Mouse (Mus musculus): ENCODE measurements at regions not wholly inside any gene's neighbourhood (a gene's known extent, or its start where the extent isn't known, plus 50 kb on each side); places are given as distances from the start of the nearest gene placed in this dataset.

DNA sequence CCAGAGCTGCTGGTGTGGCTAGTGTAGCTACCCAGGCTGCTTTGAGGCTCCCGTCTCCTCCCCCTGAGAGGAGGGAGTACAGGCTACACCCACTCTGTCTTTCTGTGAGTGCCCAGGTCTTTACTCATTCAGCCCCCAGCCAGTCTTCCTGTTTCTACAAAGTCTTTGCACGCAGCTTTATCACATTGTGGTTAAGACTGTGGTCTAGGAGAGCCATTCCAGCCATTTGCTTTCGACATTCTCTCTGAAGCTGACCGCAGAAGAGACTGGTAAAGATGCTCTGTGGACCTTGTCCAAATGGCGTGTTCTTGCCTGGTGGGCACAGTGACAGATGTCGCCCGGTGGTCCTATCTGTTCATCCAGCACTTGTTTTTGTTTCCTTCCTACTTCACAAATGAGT is 62.0 kb downstream of the Tpra1 start:
- Histone ChIP-seq H3K36me3 (no peaks in the 10 kb centered on the region), H3K4me2 (no peak overlapping the region), H3K4me1 (peaks cover 5% of the 10 kb centered on the region; the same call in 1 of the 2 replicates), H3K9me3 (replicated peaks) (no peaks in the 10 kb centered on the region), H3K4me3 (replicated peaks) (no peak overlapping the region), H3K9ac (no peak overlapping the region), H3K27ac (no peak overlapping the region), H3K27me3 (no peaks in the 10 kb centered on the region)
- no peak for ATAC-seq (replicated peaks; ENCODE audit: low FRiP score)
- WGBS: 69% methylated on average over 7 of the region's 7 CpGs

DNA sequence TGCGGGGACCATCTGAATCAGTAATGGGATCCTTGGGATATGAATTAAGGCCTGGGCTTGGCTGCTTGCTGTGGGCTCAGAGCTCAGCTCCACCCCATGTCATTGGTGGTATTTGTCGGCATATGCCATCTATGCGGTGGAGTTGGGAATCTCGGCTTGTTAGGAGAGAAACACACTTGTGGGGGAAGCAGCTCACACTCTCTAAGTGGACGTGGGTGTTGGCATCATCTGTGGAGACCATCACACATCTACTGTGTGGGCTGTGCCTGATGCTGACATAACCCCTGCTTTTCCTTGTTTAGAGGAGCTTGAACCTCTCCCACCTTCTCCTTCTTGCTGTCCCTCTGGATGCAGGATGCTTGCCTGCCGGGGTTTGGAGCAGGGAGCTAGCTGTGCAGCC is 62.9 kb downstream of the Tpra1 start:
- no peak overlapping the region for H3K9ac ChIP-seq
- peaks cover 5% of the 10 kb centered on the region; the same call in 1 of the 2 replicates for H3K4me1 ChIP-seq
- H3K9me3 ChIP-seq (replicated peaks): no peaks in the 10 kb centered on the region
- ATAC-seq (replicated peaks; ENCODE audit: low FRiP score): no peak
- 73% methylated on average over 6 of the region's 6 CpGs for whole genome bisulfite sequencing
- H3K27me3 ChIP-seq: no peaks in the 10 kb centered on the region
- H3K4me2 ChIP-seq: no peak overlapping the region
- H3K4me3 ChIP-seq (replicated peaks): no peak overlapping the region
- no peak overlapping the region for H3K27ac ChIP-seq
- H3K36me3 ChIP-seq: no peaks in the 10 kb centered on the region

DNA sequence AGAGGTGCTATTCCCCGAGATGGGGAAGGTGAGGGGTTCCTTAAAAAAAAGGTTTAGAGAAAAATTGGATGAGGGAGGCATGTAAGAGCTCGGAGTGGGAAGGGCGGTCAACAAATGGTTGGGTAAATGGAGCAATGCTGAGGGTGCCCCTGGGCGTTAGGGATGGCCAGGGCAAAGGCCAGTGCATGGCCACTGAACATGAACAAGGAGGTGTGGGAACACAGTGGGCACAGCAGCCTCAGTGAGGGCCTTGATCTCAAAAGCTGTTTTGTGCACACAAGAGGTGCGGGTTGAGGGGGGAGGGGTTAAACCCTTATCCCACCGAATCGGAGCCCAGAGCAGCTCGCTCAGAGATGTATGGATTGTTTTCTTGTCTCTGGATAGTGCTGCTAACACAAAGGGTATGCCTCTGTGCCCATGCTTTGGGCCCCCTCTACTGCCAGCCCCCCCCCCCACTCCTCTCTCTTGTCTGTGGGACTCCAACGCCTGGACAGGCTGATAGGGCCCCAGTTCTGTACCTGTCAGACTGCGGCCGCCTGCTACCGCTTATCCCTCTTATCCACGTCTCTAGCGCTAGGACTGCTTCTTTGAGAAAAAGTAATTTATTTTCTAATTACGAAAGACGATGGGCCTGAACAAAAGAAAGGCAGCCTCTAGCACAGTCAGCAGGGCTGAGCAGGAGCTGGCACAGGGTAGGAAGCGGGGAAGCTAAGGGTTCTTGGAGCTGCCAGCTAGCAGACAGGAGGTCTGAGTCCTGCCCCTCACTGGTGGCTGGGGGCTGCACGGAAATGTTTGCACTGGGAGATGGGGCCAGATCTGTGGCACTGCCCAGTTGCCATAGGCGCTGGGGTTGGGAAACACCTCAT is 63.5 kb downstream of the Tpra1 start:
- Histone ChIP-seq H3K4me2 (no peak overlapping the region), H3K4me3 (replicated peaks) (no peak overlapping the region), H3K9me3 (replicated peaks) (no peaks in the 10 kb centered on the region), H3K27ac (no peak overlapping the region), H3K27me3 (no peaks in the 10 kb centered on the region), H3K4me1 (peaks cover 5% of the 10 kb centered on the region; the same call in 1 of the 2 replicates), H3K36me3 (no peaks in the 10 kb centered on the region), H3K9ac (no peak overlapping the region)
- WGBS: 64% methylated on average over 19 of the region's 19 CpGs
- no peak for ATAC-seq (replicated peaks; ENCODE audit: low FRiP score)

DNA sequence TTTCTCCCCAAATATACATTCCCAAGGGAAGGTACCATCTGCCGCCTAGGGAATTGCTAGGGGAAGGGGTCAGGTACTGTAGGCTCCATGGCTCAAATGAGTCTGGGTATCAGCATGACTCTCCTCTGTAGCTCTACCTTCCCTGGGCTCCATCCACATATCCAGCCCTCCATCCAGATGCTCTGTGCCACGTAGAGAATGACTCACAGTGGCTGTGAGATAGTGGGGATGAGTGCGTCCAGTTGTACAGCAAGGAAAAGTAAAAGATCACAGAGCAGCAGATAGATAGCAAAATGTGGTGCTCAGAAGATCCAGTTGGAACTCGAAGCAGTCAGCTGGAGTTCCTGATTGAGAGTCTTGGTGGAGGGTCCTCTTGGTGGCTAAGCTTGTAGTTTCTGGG is 64.5 kb downstream of the Tpra1 start:
- H3K27me3 ChIP-seq: no peaks in the 10 kb centered on the region
- no peak overlapping the region for H3K4me3 ChIP-seq (replicated peaks)
- no peak overlapping the region for H3K4me2 ChIP-seq
- no peaks in the 10 kb centered on the region for H3K9me3 ChIP-seq (replicated peaks)
- H3K4me1 ChIP-seq: peaks cover 10% of the 10 kb centered on the region
- WGBS: 78% methylated on average over 4 of the region's 4 CpGs
- no peak for ATAC-seq (replicated peaks; ENCODE audit: low FRiP score)
- no peak overlapping the region for H3K9ac ChIP-seq
- H3K36me3 ChIP-seq: no peaks in the 10 kb centered on the region
- H3K27ac ChIP-seq: no peak overlapping the region

DNA sequence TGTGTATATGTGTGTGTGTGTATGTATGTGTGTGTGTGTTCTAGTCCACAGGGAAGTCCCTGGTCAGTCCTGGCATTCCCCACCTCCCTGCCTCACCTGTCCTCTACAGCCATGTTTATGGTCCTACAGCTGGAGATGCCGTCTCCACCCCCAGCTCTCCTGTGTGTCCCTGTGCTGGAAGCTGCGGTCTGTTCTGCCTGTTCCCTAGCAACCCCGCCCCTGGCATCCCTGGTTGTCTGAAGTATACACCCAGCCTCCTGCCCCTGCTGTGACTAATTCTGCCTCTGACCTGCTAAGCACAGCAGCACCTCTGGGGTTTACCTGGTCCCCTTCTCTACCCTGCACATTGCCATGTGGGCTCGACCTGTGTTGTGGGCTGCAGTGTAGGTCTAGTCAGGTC is 66.8 kb downstream of the Tpra1 start:
- no peak for ATAC-seq (replicated peaks; ENCODE audit: low FRiP score)
- Histone ChIP-seq H3K27ac (no peak overlapping the region), H3K4me1 (peaks cover 20% of the 10 kb centered on the region), H3K9ac (no peak overlapping the region), H3K27me3 (0 out of 2 replicates have a peak, but pooled peaks cover 4% of the 10 kb centered on the region), H3K4me3 (replicated peaks) (no peak overlapping the region), H3K36me3 (no peaks in the 10 kb centered on the region), H3K9me3 (replicated peaks) (no peaks in the 10 kb centered on the region), H3K4me2 (no peak overlapping the region)
- 72% methylated on average over 4 of the region's 4 CpGs for WGBS

DNA sequence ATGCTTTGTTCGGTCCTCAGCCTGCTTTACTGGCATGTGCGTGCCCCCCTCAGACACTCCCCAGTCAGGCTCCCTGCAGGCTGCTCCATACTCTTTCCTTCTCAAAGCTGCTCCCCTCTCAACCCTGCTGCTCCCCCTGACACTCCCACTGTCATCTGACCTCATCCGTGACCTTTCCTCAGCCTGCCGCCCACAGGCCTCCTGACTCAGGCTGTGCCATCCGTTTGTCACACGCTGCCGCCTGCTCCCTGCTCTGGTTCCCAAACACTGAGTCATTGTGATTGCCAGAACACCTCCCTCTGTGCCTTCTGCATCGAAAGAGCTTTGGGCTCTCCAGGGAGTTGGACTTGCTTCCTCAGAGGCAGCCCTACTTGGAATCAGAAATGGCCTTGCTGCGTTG is 69.7 kb downstream of the Tpra1 start:
- Histone ChIP-seq H3K27ac (no peak overlapping the region), H3K4me2 (no peak overlapping the region), H3K4me1 (peaks cover 23% of the 10 kb centered on the region), H3K9ac (no peak overlapping the region), H3K9me3 (replicated peaks) (no peaks in the 10 kb centered on the region), H3K36me3 (no peaks in the 10 kb centered on the region), H3K4me3 (replicated peaks) (no peak overlapping the region), H3K27me3 (peaks cover 20% of the 10 kb centered on the region)
- 19% methylated on average over 9 of the region's 9 CpGs for whole genome bisulfite sequencing
- peak; percentile 31; the same call in 1 of the 2 replicates for ATAC-seq (replicated peaks; ENCODE audit: low FRiP score)

DNA sequence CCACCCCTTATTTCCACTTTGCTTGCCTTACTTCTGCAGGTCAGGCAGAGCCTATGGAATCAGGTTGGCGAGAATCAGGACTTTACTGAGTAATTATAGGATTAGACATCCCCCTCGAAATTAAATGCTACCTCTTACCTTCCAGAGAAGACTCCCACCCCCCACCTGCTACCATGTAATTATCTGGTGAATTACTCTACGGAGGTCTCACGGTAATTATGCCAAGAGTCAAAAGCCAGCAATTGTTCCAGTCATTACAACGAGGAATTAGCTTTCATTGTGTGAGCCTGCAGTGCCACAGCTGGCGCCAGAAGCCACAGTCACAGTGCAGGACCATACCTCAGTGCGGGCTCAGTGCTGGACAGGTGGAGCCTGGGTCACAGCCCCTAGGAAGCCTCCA is 72.4 kb downstream of the Tpra1 start:
- no peaks in the 10 kb centered on the region for H3K9me3 ChIP-seq (replicated peaks)
- no peak overlapping the region for H3K9ac ChIP-seq
- WGBS: 24% methylated on average over 7 of the region's 7 CpGs
- H3K4me1 ChIP-seq: peaks cover 23% of the 10 kb centered on the region
- no peak for ATAC-seq (replicated peaks; ENCODE audit: low FRiP score)
- no peaks in the 10 kb centered on the region for H3K36me3 ChIP-seq
- no peak overlapping the region for H3K27ac ChIP-seq
- H3K4me2 ChIP-seq: no peak overlapping the region
- H3K4me3 ChIP-seq (replicated peaks): no peak overlapping the region
- H3K27me3 ChIP-seq: peaks cover 23% of the 10 kb centered on the region

DNA sequence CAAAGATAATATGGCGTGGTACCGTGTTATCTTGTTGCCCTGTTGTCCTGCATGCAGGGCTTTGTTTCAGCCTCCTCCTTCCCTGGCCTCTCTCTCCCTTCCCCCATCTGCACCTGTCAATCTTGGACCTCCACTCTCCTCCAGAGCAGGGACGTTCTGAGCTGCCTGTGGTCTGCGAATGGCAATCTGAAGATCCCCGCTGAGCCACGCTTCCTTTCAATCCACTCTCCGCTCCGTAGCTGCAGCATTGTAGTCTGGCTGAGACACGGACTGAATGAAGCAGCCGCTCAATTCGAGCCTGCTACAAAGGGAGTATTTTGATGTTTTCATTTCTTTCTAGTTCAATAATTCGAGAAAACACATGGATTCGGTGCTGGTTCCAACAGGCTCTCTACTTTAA is 74.5 kb downstream of the Tpra1 start:
- H3K4me1 ChIP-seq: peaks cover 23% of the 10 kb centered on the region
- no peak overlapping the region for H3K9ac ChIP-seq
- no peaks in the 10 kb centered on the region for H3K9me3 ChIP-seq (replicated peaks)
- no peak overlapping the region for H3K4me3 ChIP-seq (replicated peaks)
- H3K4me2 ChIP-seq: 0 out of 2 replicates have a peak overlapping the region, but pooled peaks have one; percentile 24
- H3K36me3 ChIP-seq: no peaks in the 10 kb centered on the region
- ATAC-seq (replicated peaks; ENCODE audit: low FRiP score): no peak
- H3K27me3 ChIP-seq: peaks cover 23% of the 10 kb centered on the region
- H3K27ac ChIP-seq: no peak overlapping the region
- WGBS: 15% methylated on average over 13 of the region's 13 CpGs

DNA sequence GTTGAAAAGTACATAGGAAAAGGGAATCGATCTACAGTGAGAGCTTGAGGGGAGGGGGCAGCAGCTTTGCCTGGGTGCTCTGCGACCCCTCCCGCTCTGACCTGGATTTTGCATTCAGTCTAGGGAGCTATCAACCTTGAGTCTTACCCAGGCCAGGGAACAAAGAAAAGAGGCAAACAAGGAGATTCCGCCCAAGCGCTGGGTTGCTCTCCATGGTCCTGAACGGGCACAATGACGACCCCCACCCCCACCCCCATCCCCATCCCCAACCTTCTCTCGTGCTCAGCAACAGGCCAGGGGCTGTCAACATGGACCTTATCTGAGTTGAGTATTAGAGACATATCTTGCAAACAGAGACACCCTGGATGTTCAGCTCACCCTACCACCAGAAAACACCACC is 74.9 kb downstream of the Tpra1 start:
- peaks cover 23% of the 10 kb centered on the region for H3K27me3 ChIP-seq
- H3K9ac ChIP-seq: no peak overlapping the region
- no peak overlapping the region for H3K4me2 ChIP-seq
- no peak overlapping the region for H3K4me3 ChIP-seq (replicated peaks)
- no peak overlapping the region for H3K27ac ChIP-seq
- H3K9me3 ChIP-seq (replicated peaks): no peaks in the 10 kb centered on the region
- 3% methylated on average over 8 of the region's 8 CpGs for WGBS
- no peaks in the 10 kb centered on the region for H3K36me3 ChIP-seq
- H3K4me1 ChIP-seq: peaks cover 19% of the 10 kb centered on the region
- ATAC-seq (replicated peaks; ENCODE audit: low FRiP score): no peak

DNA sequence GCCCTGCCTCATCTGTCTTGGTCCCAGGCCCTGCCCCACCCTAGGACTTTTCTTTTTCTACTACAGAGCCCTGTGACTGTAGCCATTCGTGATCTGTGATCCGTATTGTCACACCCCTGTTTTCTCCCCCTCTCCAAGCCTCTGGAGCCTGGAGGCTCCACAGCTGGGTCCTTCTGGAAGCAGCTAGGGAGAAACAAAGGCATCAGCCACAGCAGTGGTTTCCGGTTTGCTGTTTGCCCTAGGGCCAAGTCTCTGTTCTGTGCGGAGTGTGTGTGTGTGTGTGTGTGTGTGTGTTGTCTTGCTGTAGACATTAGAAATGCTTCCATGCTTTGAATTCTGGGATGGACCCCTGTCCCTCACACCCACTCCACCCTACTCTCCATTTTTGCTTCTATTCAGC is 76.9 kb downstream of the Tpra1 start:
- H3K9me3 ChIP-seq (replicated peaks): no peaks in the 10 kb centered on the region

DNA sequence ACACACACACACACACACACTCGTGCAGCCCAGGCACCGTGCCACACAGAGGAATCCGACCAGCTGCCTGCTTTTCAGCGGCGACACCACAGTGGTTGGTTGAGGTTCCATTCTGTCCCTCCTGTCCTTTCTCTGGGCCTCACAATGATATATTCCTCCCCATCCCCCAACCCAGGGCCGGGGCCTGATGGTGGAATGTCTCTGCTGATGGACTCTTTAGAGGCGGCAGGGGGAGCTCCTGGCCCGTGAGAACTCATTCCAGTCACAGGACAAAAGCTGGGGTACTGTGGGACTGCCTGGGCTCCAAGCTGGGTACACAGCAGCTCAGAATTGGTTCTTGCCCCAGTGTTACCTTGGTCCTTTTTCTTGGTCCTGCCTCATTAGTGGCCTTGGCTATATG is 78.1 kb downstream of the Tpra1 start:
- peaks cover 5% of the 10 kb centered on the region; the same call in 1 of the 2 replicates for H3K4me1 ChIP-seq
- no peak overlapping the region for H3K27ac ChIP-seq
- 4% methylated on average over 8 of the region's 8 CpGs for WGBS
- ATAC-seq (replicated peaks; ENCODE audit: low FRiP score): peak; percentile 69
- no peak overlapping the region for H3K4me3 ChIP-seq (replicated peaks)
- peaks cover 17% of the 10 kb centered on the region for H3K27me3 ChIP-seq
- no peaks in the 10 kb centered on the region for H3K9me3 ChIP-seq (replicated peaks)
- H3K9ac ChIP-seq: no peak overlapping the region
- no peaks in the 10 kb centered on the region for H3K36me3 ChIP-seq
- no peak overlapping the region for H3K4me2 ChIP-seq

More for the DNA sequence above, 76.9 kb downstream of the Tpra1 start:
- Histone ChIP-seq H3K4me3 (replicated peaks) (no peak overlapping the region), H3K4me2 (no peak overlapping the region), H3K4me1 (peaks cover 12% of the 10 kb centered on the region), H3K27me3 (peaks cover 19% of the 10 kb centered on the region), H3K9ac (no peak overlapping the region), H3K27ac (no peak overlapping the region), H3K36me3 (no peaks in the 10 kb centered on the region)
- 53% methylated on average over 4 of the region's 4 CpGs for WGBS
- ATAC-seq (replicated peaks; ENCODE audit: low FRiP score): no peak

DNA sequence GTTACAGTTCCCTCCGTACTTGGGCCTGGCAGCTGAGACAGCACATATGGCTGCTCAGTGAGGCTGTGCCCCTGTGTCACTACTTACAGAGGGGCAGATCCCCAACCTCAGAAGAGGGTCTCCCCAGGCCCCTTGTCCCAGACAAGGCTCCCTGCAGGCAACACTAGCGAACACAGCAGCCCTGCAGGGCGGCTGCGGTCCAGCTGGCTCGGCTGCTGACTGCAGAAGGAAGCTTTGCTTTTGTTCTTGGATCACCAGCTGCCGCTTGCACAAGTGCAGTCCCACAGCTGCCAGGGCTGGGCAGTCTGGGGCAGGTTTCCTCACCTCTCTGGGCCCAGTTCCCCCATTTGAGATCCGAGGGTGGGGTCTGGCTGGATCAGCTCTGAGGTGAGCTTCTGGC is 79.5 kb downstream of the Tpra1 start:
- no peak for ATAC-seq (replicated peaks; ENCODE audit: low FRiP score)
- Histone ChIP-seq H3K9me3 (replicated peaks) (no peaks in the 10 kb centered on the region), H3K4me1 (peaks cover 5% of the 10 kb centered on the region; the same call in 1 of the 2 replicates), H3K4me2 (no peak overlapping the region), H3K9ac (no peak overlapping the region), H3K4me3 (replicated peaks) (no peak overlapping the region), H3K36me3 (no peaks in the 10 kb centered on the region), H3K27me3 (peaks cover 4% of the 10 kb centered on the region; the same call in 1 of the 2 replicates), H3K27ac (no peak overlapping the region)
- 32% methylated on average over 7 of the region's 7 CpGs for WGBS

Data from kidney, embryonic 15.5 days (tissue).